Mouse (Mus musculus) urinary bladder, postnatal 14 days (tissue): ENCODE data around the gene Tns1.

ENCODE experiments used
- DNase-seq: peaks from one replicate; pipeline ENCODE4 v3.0.0; 2021; ENCODE audit warnings: low spot score

Tns1 gene

GRCm38 (mm10) chr1:74058309-74058708, 65.9 kb downstream of the Tns1 start:
- DNase-seq = no peak

- DNase-seq = no peak
Observed at GRCm38 (mm10) chr1:74057501-74057900, 66.7 kb downstream of the Tns1 start.

GRCm38 (mm10) chr1:74055552-74055951, 68.7 kb downstream of the Tns1 start:
- DNase-seq = no peak

GRCm38 (mm10) chr1:74054471-74054870, 69.8 kb downstream of the Tns1 start:
- DNase-seq = no peak

DNA sequence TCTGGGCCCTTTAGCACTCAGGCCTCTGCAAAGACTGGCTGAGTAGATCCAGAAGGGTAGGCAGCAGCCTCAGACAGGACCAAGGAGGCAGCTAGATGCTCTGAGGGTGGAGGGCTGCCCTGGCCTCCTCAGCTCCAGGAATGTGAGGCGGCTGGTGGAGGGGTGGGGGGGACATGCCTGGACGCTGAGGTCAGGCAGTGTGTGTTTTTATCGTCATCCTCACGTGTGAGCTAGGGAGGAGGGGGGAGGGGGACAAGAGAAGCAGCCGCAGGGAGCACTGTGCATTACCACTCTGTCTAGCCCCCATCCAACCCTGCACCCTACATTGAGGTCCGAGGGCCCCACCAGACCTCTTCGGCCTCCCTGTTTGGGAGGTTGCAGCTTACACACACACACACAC, 70.2 kb downstream of the Tns1 start:
- DNase-seq = no peak

GRCm38 (mm10) chr1:74053068-74053467, 71.2 kb downstream of the Tns1 start:
- DNase-seq = no peak

DNA sequence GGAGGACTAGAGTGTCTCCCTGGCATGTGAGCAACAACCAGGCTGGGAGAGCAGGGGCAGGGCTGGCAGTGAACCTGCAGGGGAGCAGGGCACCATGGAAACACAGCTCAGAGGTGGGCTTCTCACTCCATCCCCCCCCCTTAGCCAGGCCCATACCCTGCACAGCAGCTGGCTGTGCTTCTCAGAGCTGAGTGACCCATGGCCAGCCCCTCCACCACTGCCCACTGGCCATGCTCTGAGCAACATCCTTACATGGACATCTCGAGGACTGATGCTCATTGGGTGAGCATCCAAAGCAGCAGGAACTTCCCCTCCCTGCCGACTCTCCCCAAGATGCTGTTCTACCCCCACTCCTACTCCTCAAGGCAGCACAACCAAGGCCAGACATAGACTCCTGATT, 72.9 kb downstream of the Tns1 start:
- no peak for DNase-seq

- no peak for DNase-seq
Observed at GRCm38 (mm10) chr1:74049430-74049829, 74.8 kb downstream of the Tns1 start.

DNA sequence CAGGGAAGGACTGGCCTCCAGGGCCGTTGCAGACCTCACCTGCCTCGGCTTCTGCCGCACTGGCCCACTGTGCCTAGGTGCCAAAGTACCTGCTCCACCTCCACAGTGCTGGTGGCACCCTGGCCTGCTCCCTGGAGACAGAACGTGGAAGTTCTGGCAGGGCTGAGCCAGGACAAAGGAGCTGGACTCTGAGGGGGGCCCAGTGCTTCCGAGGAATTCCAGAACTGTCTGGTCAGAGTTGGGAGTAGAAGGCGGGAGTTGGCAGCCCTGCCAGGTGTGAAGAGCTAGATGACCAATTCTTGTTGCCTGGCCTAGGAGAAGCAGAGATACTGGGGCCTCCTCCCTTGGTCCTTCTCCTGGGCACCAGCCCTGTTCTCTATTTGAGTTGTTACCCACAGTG, 76.5 kb downstream of the Tns1 start:
- no peak for DNase-seq

DNA sequence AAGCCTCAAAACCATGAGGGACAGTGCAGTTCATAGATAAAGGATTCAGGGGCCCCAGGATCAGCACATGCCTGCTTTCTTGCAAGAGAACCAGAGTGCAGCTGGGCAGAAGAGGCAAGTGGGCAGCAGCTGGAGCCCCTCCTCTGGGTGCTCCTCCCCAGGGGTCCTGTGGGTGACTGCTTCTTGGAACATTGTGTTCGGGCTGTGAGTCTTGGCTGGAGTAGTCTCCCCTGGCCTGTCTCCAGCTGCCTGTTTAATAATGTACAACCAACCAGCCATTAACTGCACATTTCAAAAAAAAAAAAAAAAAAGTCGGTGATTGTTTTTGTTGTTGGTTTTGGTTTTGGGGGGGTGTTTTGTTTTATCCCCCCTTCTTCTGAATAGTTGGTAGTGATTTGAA, 76.9 kb downstream of the Tns1 start:
- DNase-seq = no peak

GRCm38 (mm10) chr1:74045034-74045433, 79.2 kb downstream of the Tns1 start:
- no peak for DNase-seq

GRCm38 (mm10) chr1:74044421-74044820, 79.8 kb downstream of the Tns1 start:
- DNase-seq = no peak

GRCm38 (mm10) chr1:74043584-74044105, 80.6 kb downstream of the Tns1 start:
- DNase-seq = no peak

- DNase-seq = no peak
Observed at GRCm38 (mm10) chr1:74042711-74043467, 81.4 kb downstream of the Tns1 start.

DNA sequence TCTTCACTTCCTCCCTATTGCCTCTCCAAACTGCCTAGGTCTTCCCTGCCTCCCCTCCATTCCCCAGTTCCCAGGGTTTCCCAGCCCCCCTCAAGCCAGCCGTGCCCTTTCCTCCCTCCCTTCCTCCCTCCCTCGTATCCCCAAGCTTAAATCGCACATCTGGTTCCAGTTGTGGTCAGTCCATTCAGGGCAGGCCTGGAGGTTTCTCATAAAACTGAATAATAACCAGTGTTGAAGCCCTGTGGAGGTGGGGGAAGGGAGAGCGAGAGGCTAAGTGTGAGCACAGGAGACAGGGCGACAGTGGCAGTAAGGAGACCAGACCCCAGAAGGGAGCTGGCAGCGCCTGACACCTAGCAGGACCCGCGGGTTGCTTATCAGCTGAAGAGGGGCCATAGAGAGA, 82.6 kb downstream of the Tns1 start:
- DNase-seq = no peak

DNA sequence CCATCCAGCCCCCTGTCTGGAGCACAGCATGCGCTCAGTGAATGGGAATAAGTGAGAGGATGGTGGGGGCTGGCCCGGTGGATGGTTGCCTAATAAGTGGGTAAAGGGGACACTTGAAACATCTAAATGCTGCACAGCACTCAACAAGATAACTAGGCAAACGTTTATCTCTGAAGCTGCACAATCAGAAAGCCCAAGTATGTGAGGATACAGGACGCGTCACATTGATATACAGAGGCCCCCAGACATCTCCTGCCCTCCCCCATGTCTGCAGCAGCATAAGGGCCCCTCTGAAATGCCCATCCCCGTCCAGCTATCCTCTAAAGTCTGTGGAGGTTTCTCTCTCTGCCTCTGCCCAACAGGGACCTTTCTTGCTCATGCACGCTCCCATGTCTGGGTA, 83.1 kb downstream of the Tns1 start:
- DNase-seq = no peak

DNA sequence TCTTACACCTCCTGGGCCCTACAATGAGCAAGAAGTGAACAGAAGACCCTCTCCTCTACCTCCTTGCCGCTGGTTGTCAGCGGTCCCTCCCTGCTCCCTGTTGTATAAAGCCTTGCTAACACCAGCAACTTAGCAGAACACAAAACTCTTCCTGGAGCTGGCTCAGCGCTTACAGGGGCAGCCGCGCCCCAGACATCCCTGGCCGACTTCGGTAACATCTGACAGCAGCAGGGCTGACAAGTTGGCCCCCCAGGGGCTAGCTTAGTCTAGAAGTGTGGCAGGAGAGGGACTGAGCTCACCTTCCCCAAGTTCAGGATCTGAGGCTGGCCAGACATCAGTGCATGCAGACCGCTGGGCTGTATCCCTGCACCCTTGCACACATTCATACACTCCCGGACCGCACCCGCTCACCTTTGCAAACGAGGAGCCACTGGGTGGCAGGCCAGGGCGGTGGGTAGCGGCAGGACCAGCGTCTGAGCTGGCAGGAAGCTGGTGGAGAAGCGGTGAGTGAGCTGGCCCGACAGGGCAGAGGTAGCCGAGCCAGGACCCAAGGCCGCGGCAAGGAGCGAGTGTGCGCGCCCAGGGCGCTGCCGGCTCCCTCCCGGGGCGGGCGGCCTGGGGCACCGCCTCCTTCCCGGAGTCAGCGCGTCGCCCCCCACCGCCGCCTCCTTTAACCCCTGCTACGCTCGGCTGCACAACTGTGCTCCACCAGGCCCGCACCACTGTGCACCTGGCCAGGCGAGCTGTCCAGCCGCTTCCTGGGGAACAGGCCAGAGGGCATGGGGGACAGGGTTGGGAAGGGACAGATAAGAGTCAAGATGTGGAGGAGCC, 87.5 kb downstream of the Tns1 start:
- peak; percentile 78 for DNase-seq

DNA sequence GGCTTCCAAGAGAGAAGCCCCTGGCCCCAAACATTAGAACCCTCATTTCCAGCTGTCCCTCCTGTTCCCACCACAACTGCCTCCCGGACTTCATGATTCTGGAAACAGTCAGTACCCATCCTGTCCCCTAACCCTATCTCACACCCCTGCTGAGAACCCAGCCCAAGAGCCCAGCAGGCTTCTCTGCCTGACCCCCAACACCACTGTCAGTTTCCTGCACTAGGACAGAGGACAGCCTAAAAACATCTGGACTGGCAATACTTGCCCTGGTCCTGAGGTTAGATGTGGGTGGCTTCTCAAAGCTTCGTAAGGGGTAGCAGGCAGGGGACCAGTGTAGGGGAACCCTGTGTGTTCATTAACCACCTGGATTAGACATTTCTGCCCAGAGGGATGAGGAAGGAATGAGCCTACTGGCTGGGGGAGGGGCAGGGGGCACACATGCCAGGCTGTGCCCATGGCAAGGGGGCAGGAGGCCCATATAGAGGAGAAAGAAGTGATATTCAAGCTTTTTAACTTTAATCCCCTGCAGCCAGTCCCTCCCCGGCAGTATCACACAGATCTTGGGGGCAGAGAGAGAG, 88.2 kb downstream of the Tns1 start:
- DNase-seq = no peak

- no peak for DNase-seq
Observed at GRCm38 (mm10) chr1:74035487-74035886, 88.8 kb downstream of the Tns1 start.

DNA sequence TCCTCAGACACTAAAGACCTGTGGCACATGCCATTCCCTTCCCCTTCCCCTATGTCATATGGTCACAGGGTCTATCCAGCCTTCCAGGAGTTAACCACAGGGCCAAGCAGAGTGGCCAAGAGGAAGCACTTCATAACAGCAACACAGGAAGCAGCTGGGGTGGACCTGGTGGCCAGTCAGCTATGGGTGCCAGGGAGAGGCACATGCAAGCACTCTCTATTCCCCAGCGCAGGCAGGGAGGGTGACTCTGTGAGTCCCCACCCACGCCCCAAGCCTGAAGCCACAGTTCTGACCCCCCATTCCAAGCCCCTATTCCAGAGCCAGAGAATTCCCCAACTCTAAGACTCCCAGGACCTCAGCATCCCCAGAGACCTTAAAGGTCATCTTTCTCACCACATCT, 89.5 kb downstream of the Tns1 start:
- DNase-seq = no peak

- DNase-seq = no peak
Observed at GRCm38 (mm10) chr1:74034211-74034610, 90.0 kb downstream of the Tns1 start.

- no peak for DNase-seq
Observed at GRCm38 (mm10) chr1:74033407-74033806, 90.8 kb downstream of the Tns1 start.

DNA sequence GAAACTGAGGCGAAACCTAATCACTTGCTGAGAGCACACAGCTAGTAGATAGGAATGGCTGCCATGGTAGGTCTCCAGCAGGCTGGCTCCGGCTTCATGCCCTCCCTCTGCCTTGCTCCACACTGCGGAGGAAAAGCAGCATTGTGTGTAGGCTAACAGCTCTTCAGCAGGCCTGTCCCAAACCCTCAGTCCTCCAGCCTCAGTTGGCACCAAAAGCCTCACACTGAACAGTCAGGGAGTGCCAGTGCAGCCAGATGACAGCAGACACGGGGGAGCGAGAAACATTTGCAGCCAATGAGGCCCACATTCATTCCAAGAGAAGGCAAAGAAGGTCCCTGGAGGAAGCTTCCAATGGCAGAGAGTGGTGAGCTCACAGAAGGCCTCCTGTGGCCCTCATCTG, 91.3 kb downstream of the Tns1 start:
- no peak for DNase-seq
